Mouse (Mus musculus): ENCODE data around the gene Gm47996. TPM values are rescaled to one million over a fixed set of nuclear protein-coding genes. Genes with fewer than 3 reads are reported as not detected.
"Not testable (repeated sequence)": the region's sequence is repeated elsewhere in the genome, so short reads cannot be mapped to it uniquely, and the experiment has no call there.

Gene Gm47996
- polyA plus RNA-seq, 1 experiment from 2014 or later = not detected

DNA sequence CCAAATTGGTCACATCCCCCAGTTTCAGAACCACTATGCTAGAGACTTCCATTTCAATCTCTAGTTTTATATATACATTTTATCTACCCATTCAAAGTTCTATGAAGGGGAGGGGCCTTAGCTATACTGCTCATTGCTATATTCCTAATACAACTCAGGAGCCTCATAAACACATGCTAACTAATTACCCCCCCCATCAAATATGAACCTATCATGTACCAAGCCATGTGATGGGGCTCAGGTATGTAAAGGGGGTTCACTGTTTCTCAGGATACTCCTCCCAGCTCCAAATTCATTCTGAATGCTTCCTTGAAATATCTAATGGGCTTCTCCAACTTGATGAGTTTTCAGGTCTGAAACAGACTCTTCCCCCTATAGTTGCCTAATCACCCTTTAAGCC, 9.3 kb upstream of the Gm47996 start:
- not testable (repeated sequence) for H3K36me3 ChIP-seq (ENCODE audit: control insufficient read depth, insufficient read depth, low read length); H3K4me1 ChIP-seq (ENCODE audit: control insufficient read depth, insufficient read depth, low read length); H3K9me3 ChIP-seq (ENCODE audit: control insufficient read depth, low read length); ATAC-seq; H3K4me3 ChIP-seq (ENCODE audit: low read length); H3K9ac ChIP-seq (ENCODE audit: low read depth, low read length); H3K27ac ChIP-seq (ENCODE audit: low read length); H3K27me3 ChIP-seq (replicated peaks; ENCODE audit: control insufficient read depth, insufficient read depth, low read length); H3K4me2 ChIP-seq (ENCODE audit: low read depth, low read length)

DNA sequence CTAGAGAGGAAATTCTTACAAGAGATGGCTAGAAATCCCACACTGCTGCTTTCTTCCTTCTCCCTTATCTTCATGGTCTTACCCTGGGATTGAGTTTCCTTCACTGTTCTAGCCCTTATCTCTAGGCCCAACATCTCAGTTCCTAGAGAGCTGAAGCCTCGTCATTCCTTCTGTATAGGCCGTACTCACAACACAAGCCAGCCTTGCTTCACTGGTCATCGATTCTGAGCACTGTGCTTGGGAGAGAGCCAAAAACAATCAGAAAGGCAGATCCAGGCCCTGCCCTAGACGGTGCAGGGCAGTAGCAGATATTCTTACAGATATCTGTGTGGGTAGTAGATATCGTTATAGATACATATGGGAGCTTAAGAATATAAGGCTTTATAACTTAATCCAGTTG, 7.2 kb upstream of the Gm47996 start:
- peak; percentile 33; the same call in 1 of the 2 replicates for ATAC-seq
- not testable (repeated sequence) for H3K4me3 ChIP-seq (ENCODE audit: low read length); H3K36me3 ChIP-seq (ENCODE audit: control insufficient read depth, insufficient read depth, low read length); H3K27me3 ChIP-seq (replicated peaks; ENCODE audit: control insufficient read depth, insufficient read depth, low read length); H3K9ac ChIP-seq (ENCODE audit: low read depth, low read length); H3K9me3 ChIP-seq (ENCODE audit: control insufficient read depth, low read length); H3K4me2 ChIP-seq (ENCODE audit: low read depth, low read length); H3K27ac ChIP-seq (ENCODE audit: low read length); H3K4me1 ChIP-seq (ENCODE audit: control insufficient read depth, insufficient read depth, low read length)
- WGBS = 75% methylated on average over 3 of the region's 5 CpGs

DNA sequence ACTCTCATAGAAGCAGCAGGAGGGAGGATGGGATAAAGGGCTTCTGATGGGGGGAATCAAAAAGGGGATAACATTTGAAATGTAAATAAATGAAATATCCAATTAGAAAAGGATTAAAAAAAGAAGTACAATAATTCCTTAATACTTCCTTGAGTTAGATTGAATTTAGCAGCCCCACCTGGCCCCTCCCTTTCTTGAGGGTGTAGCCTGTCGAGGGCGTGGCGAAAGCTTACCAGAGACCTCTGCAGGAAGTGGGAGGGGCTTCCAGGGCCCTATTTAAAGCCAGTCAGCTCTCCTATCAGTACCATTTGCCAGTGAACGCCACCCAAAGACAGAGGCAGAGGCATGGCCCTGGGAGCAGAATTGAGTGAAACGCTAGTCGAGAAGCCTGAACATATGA, 6.1 kb upstream of the Gm47996 start, which contains the start of gene 3110040M04Rik:
Gene 3110040M04Rik, plus strand, starts transcription at position 304 of the 400 bp plus-strand sequence.
- H3K9me3 ChIP-seq (ENCODE audit: control insufficient read depth, low read length); H3K4me3 ChIP-seq (ENCODE audit: low read length); ATAC-seq; H3K27ac ChIP-seq (ENCODE audit: low read length); H3K27me3 ChIP-seq (replicated peaks; ENCODE audit: control insufficient read depth, insufficient read depth, low read length); H3K4me1 ChIP-seq (ENCODE audit: control insufficient read depth, insufficient read depth, low read length); H3K4me2 ChIP-seq (ENCODE audit: low read depth, low read length); H3K36me3 ChIP-seq (ENCODE audit: control insufficient read depth, insufficient read depth, low read length); H3K9ac ChIP-seq (ENCODE audit: low read depth, low read length): not testable (repeated sequence)
- no CpG with 5 or more reads among the region's 6 CpGs for WGBS

DNA sequence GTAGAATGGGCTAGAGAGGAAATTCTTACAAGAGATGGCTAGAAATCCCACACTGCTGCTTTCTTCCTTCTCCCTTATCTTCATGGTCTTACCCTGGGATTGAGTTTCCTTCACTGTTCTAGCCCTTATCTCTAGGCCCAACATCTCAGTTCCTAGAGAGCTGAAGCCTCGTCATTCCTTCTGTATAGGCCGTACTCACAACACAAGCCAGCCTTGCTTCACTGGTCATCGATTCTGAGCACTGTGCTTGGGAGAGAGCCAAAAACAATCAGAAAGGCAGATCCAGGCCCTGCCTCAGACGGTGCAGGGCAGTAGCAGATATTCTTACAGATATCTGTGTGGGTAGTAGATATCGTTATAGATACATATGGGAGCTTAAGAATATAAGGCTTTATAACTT, 1.4 kb upstream of the Gm47996 start:
- H3K27ac ChIP-seq (ENCODE audit: low read length); ATAC-seq; H3K36me3 ChIP-seq (ENCODE audit: control insufficient read depth, insufficient read depth, low read length); H3K4me2 ChIP-seq (ENCODE audit: low read depth, low read length); H3K4me3 ChIP-seq (ENCODE audit: low read length); H3K9me3 ChIP-seq (ENCODE audit: control insufficient read depth, low read length); H3K4me1 ChIP-seq (ENCODE audit: control insufficient read depth, insufficient read depth, low read length); H3K27me3 ChIP-seq (replicated peaks; ENCODE audit: control insufficient read depth, insufficient read depth, low read length); H3K9ac ChIP-seq (ENCODE audit: low read depth, low read length): not testable (repeated sequence)
- WGBS = 67% methylated on average over 3 of the region's 5 CpGs

GRCm38 (mm10) chr1:151208944-151209343, 987 bp upstream of the Gm47996 start:
- not testable (repeated sequence) for H3K4me1 ChIP-seq (ENCODE audit: control insufficient read depth, insufficient read depth, low read length); H3K27ac ChIP-seq (ENCODE audit: low read length); H3K27me3 ChIP-seq (replicated peaks; ENCODE audit: control insufficient read depth, insufficient read depth, low read length); ATAC-seq; H3K9me3 ChIP-seq (ENCODE audit: control insufficient read depth, low read length); H3K9ac ChIP-seq (ENCODE audit: low read depth, low read length); H3K4me3 ChIP-seq (ENCODE audit: low read length); H3K4me2 ChIP-seq (ENCODE audit: low read depth, low read length); H3K36me3 ChIP-seq (ENCODE audit: control insufficient read depth, insufficient read depth, low read length)

GRCm38 (mm10) chr1:151211666-151212065, 1.7 kb downstream of the Gm47996 start:
- not testable (repeated sequence) for H3K9me3 ChIP-seq (ENCODE audit: control insufficient read depth, low read length)

GRCm38 (mm10) chr1:151214862-151215261, 4.9 kb downstream of the Gm47996 start:
- WGBS = 77% methylated on average over 2 of the region's 2 CpGs
- ATAC-seq = no peak

More at GRCm38 (mm10) chr1:151211666-151212065, 1.7 kb downstream of the Gm47996 start:
- not testable (repeated sequence) for H3K4me3 ChIP-seq (ENCODE audit: low read length); H3K4me1 ChIP-seq (ENCODE audit: control insufficient read depth, insufficient read depth, low read length); H3K4me2 ChIP-seq (ENCODE audit: low read depth, low read length); H3K27me3 ChIP-seq (replicated peaks; ENCODE audit: control insufficient read depth, insufficient read depth, low read length); H3K36me3 ChIP-seq (ENCODE audit: control insufficient read depth, insufficient read depth, low read length); H3K9ac ChIP-seq (ENCODE audit: low read depth, low read length); ATAC-seq; H3K27ac ChIP-seq (ENCODE audit: low read length)
- 87% methylated on average over 5 of the region's 5 CpGs for WGBS

GRCm38 (mm10) chr1:151215985-151216384, 6.1 kb downstream of the Gm47996 start:
- Histone ChIP-seq H3K4me1 (ENCODE audit: control insufficient read depth, insufficient read depth, low read length) (peaks cover 7% of the 10 kb centered on the region; the same call in 1 of the 2 replicates), H3K27me3 (replicated peaks; ENCODE audit: control insufficient read depth, insufficient read depth, low read length) (no peaks in the 10 kb centered on the region), H3K27ac (ENCODE audit: low read length) (peak overlapping the region; percentile 49), H3K36me3 (ENCODE audit: control insufficient read depth, insufficient read depth, low read length) (no peaks in the 10 kb centered on the region), H3K9ac (ENCODE audit: low read depth, low read length) (no peak overlapping the region), H3K4me3 (ENCODE audit: low read length) (no peak overlapping the region), H3K9me3 (ENCODE audit: control insufficient read depth, low read length) (no peaks in the 10 kb centered on the region), H3K4me2 (ENCODE audit: low read depth, low read length) (no peak overlapping the region)
- WGBS = 42% methylated on average over 1 of the region's 1 CpGs
- ATAC-seq = peak; percentile 86

More at GRCm38 (mm10) chr1:151214862-151215261, 4.9 kb downstream of the Gm47996 start:
- H3K27ac ChIP-seq (ENCODE audit: low read length) = no peak overlapping the region
- H3K9ac ChIP-seq (ENCODE audit: low read depth, low read length) = no peak overlapping the region
- no peaks in the 10 kb centered on the region for H3K36me3 ChIP-seq (ENCODE audit: control insufficient read depth, insufficient read depth, low read length)
- H3K4me1 ChIP-seq (ENCODE audit: control insufficient read depth, insufficient read depth, low read length) = peaks cover 7% of the 10 kb centered on the region; the same call in 1 of the 2 replicates
- no peaks in the 10 kb centered on the region for H3K27me3 ChIP-seq (replicated peaks; ENCODE audit: control insufficient read depth, insufficient read depth, low read length)
- H3K4me2 ChIP-seq (ENCODE audit: low read depth, low read length) = no peak overlapping the region
- H3K9me3 ChIP-seq (ENCODE audit: control insufficient read depth, low read length) = no peaks in the 10 kb centered on the region
- H3K4me3 ChIP-seq (ENCODE audit: low read length) = no peak overlapping the region

- Histone ChIP-seq H3K4me3 (ENCODE audit: low read length) (no peak overlapping the region), H3K4me1 (ENCODE audit: control insufficient read depth, insufficient read depth, low read length) (peaks cover 7% of the 10 kb centered on the region; the same call in 1 of the 2 replicates), H3K36me3 (ENCODE audit: control insufficient read depth, insufficient read depth, low read length) (no peaks in the 10 kb centered on the region), H3K27me3 (replicated peaks; ENCODE audit: control insufficient read depth, insufficient read depth, low read length) (no peaks in the 10 kb centered on the region), H3K27ac (ENCODE audit: low read length) (peak overlapping the region; percentile 49), H3K9ac (ENCODE audit: low read depth, low read length) (no peak overlapping the region), H3K4me2 (ENCODE audit: low read depth, low read length) (no peak overlapping the region), H3K9me3 (ENCODE audit: control insufficient read depth, low read length) (no peaks in the 10 kb centered on the region)
- peak; percentile 75 for ATAC-seq
- 51% methylated on average over 3 of the region's 3 CpGs for WGBS
These were observed 6.5 kb downstream of the Gm47996 start for GRCm38 (mm10) chr1:151216417-151216816.

GRCm38 (mm10) chr1:151219045-151219444, 9.1 kb downstream of the Gm47996 start:
- Histone ChIP-seq H3K4me2 (ENCODE audit: low read depth, low read length) (no peak overlapping the region), H3K27ac (ENCODE audit: low read length) (no peak overlapping the region), H3K36me3 (ENCODE audit: control insufficient read depth, insufficient read depth, low read length) (no peaks in the 10 kb centered on the region), H3K27me3 (replicated peaks; ENCODE audit: control insufficient read depth, insufficient read depth, low read length) (no peaks in the 10 kb centered on the region), H3K9me3 (ENCODE audit: control insufficient read depth, low read length) (no peaks in the 10 kb centered on the region), H3K9ac (ENCODE audit: low read depth, low read length) (no peak overlapping the region), H3K4me1 (ENCODE audit: control insufficient read depth, insufficient read depth, low read length) (peaks cover 7% of the 10 kb centered on the region; the same call in 1 of the 2 replicates), H3K4me3 (ENCODE audit: low read length) (no peak overlapping the region)
- WGBS = 92% methylated on average over 5 of the region's 5 CpGs
- ATAC-seq = no peak

All from intestine, embryonic 16.5 days (tissue).